Mouse (Mus musculus): Measurements from ENCODE around the gene Ccdc107. TPM values are rescaled to one million over a fixed set of nuclear protein-coding genes. Genes with fewer than 3 reads are reported as not detected.
A peak's percentile ranks its signal among the peaks of the same experiment; 100 is the strongest.

Gene Ccdc107
- polyA plus RNA-seq, 2 experiments from 2014 or later: 64.0 to 76.0 TPM

DNA sequence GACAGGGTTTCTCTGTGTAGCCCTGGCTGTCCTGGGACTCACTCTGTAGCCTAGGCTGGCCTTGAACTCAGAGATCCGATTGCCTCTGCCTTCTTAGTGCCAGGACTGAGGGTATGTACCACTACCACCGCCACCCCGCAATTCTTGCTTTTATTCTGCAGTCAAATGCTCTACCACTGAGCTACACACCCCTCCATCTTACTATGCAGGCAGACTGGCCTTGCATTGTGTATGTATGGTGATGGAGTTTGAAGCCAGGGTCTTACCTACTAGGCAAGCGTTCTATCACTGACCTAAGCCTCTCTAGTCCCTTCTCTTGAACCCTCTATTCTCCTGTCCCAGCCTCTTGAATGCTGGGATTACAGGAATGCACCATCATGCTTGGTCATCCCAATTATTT lies 20.6 kb downstream of the Ccdc107 start:
- no peak for ATAC-seq

DNA sequence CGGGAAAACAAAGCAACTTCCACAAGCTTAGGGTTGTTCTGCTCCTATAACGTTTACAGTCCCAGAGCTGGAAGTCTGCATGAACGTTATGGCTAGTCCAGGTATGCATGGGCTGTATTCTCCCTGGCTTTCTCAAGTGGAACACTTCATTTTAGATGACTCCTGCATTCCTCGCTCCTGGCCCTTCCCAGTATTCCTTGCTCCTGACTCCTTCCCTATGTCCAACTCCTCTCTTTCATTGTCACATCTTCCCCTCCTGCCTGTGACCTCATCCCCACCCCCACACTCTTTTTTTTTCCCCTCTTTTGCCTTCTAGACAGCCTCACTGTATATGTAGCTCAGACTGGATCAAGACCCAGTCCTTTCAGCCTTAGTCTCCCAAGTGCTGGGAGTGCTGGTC lies 21.1 kb downstream of the Ccdc107 start:
- ATAC-seq: no peak

DNA sequence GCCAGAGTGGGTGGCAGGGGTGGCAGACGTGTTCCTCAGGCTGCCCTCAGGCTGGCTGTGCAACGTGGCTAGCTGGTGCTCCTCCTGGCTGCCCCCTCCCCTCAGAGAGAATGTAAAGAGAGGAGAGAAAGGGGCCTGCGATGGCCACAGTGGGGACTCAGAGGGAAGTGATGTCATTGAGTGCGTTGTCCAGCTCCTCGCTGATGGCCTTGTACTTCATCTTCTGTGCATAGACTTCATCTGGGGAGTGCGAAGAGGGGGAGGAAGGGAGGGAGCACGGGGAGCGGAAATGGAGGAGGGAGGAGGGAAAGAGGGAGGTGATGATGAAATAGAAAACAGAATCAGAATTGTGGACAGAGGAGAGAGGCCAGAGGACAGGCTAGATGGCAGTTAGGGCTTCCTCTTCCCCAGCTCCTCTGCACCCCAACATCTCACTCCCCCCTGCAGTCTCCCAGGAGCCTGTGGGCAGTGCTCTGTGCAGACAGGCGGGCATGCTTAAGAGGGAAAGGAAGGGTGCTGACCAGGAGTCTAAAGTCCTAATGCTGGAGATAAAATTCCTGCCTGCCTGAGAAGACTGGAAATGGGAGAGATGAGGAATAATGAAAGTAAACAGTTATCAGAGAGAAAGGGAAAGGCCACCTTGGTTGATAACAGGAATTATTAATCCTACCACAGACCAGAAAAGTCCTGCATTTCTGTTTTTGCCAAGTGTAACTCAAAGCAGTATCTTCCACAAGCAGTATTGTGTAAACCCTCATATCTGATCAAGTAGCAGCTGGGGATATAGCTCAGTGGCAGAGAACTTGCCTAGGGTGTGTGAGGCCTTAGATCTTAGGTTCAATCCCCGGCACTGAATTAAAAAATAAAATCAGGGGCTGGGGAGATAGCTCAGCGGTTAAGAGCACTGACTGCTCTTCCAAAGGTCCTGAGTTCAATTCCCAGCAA lies 23.3 kb downstream of the Ccdc107 start:
- no peak for ATAC-seq

DNA sequence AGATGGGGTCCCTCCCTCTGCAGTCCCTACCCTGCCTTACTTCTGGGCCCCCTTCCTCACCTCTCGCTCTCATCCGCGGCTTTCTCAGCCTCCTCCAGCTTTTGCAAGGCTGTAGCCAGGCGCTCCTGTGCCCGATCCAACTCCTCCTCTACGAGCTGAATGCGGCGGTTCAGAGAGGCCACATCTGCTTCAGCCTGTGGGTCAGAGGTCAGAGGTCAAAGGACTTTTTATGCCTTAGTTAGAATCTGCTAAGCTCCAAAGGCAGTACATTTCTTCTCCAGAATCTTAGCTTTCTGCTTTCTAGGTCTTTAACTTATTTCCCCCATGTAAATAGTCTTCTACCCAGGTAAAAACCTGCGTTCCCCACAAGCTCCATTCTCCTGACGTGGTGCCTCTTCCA lies 26.9 kb downstream of the Ccdc107 start:
- no peak for ATAC-seq

DNA sequence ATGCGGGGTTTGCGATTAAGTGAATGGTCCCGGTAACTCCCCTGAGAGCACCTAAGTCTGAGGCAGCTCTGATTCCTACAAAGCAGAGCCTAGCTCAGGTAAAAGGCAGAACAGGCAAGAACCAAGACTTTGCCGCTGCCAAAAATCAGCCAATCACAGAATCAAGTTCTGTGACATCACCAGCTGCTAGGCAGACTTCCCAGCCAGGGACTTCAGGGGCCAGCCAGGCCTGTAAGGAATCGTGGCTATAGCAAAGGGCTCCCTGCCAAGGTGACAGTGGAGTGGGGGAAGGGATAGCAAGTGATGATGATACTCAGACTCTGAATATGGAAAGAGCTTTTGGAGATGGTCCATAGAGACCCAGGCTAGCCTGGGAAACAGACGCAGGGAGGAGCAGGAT lies 27.3 kb downstream of the Ccdc107 start:
- peak; percentile 91 for ATAC-seq

DNA sequence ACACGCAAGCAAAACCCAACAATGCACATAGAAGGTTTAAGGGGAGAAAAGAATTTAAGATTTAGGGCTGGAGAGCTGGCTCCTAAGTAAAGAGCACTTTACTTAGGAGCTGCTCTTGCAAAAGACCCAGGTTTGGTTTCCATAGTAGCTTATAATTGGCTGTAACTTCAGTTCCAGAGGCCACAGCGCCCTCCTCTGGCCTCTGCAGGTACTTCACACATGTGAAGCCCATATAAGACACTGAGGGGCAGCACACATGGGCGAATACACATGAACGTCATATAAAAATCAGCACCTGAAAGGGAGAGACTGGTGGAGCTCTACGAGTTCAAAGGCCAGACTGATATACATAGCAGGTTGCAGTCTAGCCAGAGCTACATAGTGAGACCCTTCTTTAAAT lies 35.2 kb downstream of the Ccdc107 start:
- ATAC-seq: no peak

DNA sequence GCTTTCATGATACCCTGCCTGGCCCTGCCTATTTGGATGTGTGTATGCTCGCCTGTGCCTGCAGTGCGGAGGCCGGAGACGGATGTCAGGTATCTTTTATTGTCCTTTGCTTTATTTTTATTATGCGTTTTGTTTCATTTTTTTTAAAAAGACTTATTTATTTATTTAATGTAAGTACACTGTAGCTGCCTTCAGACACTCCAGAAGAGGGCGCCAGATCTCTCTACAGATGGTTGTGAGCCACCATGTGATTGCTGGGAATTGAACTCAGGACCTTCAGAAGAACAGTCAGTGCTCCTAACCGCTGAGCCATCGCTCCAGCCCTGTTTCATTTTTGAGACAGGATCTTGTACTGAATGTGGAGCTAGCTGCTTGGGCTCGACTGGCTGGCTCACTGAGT lies 35.8 kb downstream of the Ccdc107 start:
- no peak for ATAC-seq

DNA sequence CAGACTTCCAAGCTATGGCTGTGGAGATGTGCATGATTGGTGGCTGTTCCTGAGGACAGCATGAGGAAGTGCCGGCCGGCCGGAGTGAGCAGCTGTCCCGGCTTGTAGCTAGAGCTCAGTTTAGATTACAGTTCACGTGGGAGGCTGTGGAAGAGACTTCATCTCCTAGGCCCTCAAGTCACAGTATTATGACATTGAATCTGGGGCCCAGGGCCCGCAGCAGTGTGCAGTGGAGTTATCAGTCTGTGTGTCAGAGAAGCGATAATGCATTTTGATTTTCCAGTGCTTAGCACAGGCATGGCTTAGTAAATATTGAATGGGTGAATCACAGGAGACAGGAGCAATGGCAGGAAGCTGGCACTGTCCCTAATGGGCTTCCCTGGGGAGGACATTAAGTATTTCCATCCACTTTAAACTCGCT lies 37.4 kb downstream of the Ccdc107 start:
- no peak for ATAC-seq

DNA sequence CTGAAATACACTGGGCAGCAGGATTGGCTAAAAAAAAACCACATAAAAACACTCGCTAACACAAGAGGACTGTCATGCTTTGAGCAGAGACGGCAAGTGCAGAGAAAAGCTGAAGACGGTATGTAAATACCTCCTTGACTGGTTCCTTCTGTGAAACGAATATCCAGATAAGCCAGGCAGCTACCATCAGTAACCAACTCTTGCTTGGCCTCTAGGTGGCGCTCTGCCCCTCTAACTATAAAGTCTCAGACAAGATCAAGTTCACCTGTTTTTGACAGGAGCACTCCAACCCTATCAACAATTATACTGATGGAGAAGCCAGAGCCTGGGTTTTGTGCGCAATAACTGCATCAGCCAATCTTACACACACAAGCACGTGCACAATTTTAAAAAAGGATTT lies 37.9 kb downstream of the Ccdc107 start:
- ATAC-seq: peak; percentile 76

DNA sequence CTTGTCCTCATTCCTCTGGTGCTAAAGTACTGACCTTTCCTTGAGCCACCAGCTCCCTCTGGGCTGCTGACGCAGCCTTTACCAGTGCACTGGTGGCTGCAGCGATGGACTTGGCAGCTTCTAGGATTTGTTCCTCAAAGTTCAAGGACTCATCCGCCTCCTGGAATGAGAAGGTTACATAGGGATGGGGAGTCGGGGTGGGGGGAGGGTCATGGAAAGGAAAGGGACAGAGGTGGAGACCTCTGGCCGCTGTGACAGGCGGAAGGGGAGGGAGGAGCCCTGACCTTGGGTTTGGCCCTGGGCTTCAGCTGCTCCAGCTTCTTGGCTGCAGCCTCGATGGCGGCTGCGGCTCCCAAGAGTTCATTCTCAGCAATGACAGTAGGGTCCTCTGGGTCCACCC lies 40.6 kb downstream of the Ccdc107 start:
- ATAC-seq: no peak

DNA sequence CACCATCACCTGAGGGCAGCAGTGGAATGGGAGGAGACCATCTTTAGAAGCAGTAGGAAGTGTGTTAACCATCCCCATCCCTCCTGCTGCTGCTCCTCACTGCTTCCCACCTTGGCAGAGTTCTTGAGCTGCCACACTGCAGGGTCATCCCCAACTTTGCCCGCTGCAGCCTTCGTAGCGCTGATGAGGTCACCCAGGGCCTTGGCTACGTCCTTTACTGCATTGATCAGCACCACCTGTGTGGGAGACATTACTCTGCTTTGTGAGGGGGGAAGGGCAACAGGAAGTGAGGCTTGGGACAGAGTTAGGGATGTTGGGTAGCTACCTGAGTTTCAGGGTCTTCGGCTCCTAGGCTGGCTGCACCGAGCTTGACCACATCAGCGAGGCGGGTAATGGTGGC lies 42.9 kb downstream of the Ccdc107 start:
- ATAC-seq: no peak

DNA sequence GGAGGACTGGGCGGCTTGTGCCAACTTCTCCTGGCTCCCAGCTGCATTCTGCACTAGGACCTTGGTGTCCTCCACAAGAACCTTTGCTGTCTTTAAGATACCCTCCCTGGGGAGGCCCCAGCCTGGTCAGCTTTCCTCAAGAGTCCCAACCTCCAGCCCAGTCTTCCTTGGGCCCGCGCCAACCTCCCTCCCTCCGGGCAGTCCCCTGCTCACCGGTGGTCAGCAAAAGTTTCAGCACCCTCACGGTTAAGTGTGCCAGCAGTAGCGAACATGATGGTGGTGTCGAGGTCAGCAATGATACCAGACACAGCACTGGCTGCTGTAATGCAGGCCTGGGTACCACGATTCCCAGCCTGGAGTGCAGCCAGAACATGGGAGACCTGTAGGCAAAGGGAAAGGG lies 43.3 kb downstream of the Ccdc107 start:
- ATAC-seq: no peak

DNA sequence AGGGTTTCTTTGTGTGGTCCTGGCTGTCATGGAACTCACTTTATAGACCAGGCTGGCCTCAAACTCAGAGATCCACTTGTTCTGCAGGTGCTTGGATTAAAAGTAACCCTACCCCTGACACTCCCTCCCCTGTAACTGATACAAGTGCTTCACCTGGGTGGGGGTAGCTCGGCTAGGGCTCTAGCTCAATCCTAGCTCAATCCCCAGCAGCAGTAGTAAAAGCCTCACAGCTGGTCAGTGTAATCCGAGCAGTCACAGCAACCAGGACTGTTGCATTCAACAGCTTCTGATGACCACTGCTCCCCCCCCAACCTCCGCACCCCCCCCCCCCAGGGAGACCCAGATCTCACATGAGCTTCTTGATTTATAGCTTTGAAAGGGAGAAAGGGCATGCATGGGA lies 49.3 kb downstream of the Ccdc107 start:
- no peak for ATAC-seq

Other genes with a start within 250 kb of the Ccdc107 start
- gene Atp8b5, start 225.7 kb upstream of the Ccdc107 start, polyA plus RNA-seq (2017; shearing (Covaris generic)): not detected
- gene Rusc2, start 110.9 kb upstream of the Ccdc107 start, polyA plus RNA-seq (2017; shearing (Covaris generic)): not detected
- not detected for gene Fam166b, start 63.8 kb upstream of the Ccdc107 start, polyA plus RNA-seq (2017; shearing (Covaris generic))
- 1 to 10 TPM in 1 of 2 experiments, under 1 TPM in 1; 0.37 to 1.7 TPM for gene Tesk1, start 51.0 kb upstream of the Ccdc107 start, polyA plus RNA-seq (2017; shearing (Covaris generic))
- 100 to 1,000 TPM; 132 to 166 TPM for gene Cd72, start 38.3 kb upstream of the Ccdc107 start, polyA plus RNA-seq (2017; shearing (Covaris generic))
- 100 to 1,000 TPM; 144 to 199 TPM for gene Sit1, start 9.2 kb upstream of the Ccdc107 start, polyA plus RNA-seq (2017; shearing (Covaris generic))
- 1 to 10 TPM; 4.9 to 8.3 TPM for gene Arhgef39, start 6.8 kb downstream of the Ccdc107 start, polyA plus RNA-seq (2017; shearing (Covaris generic))
- gene Car9, start 14.1 kb downstream of the Ccdc107 start, polyA plus RNA-seq (2017; shearing (Covaris generic)): 1 to 10 TPM in 1 of 2 experiments, under 1 TPM in 1; 0.32 to 1.5 TPM
- not detected for gene Tpm2, start 30.9 kb downstream of the Ccdc107 start, polyA plus RNA-seq (2017; shearing (Covaris generic))
- 100 to 1,000 TPM; 114 to 125 TPM for gene Creb3, start 69.4 kb downstream of the Ccdc107 start, polyA plus RNA-seq (2017; shearing (Covaris generic))
- gene Tln1, start 69.8 kb downstream of the Ccdc107 start, polyA plus RNA-seq (2017; shearing (Covaris generic)): 100 to 1,000 TPM in 1 of 2 experiments, 10 to 100 TPM in 1; 83.5 to 103 TPM
- gene Rgp1, start 85.8 kb downstream of the Ccdc107 start, polyA plus RNA-seq (2017; shearing (Covaris generic)): 10 to 100 TPM in 1 of 2 experiments, 1 to 10 TPM in 1; 6.7 to 13.0 TPM
- 10 to 100 TPM; 12.1 to 15.5 TPM for gene Gba2, start 86.0 kb downstream of the Ccdc107 start, polyA plus RNA-seq (2017; shearing (Covaris generic))
- not detected for gene Msmp, start 91.6 kb downstream of the Ccdc107 start, polyA plus RNA-seq (2017; shearing (Covaris generic))
- not detected for gene Npr2, start 139.0 kb downstream of the Ccdc107 start, polyA plus RNA-seq (2017; shearing (Covaris generic))
- not detected for gene Spag8, start 160.7 kb downstream of the Ccdc107 start, polyA plus RNA-seq (2017; shearing (Covaris generic))
- 10 to 100 TPM; 38.8 to 43.7 TPM for gene Hint2, start 163.6 kb downstream of the Ccdc107 start, polyA plus RNA-seq (2017; shearing (Covaris generic))
- 1 to 10 TPM in 1 of 2 experiments, under 1 TPM in 1; 0.77 to 1.8 TPM for gene Tmem8b, start 176.1 kb downstream of the Ccdc107 start, polyA plus RNA-seq (2017; shearing (Covaris generic))
- 1 to 10 TPM; 2.4 to 2.6 TPM for gene Fam221b, start 176.2 kb downstream of the Ccdc107 start, polyA plus RNA-seq (2017; shearing (Covaris generic))
- not detected for gene Olfr70, start 207.9 kb downstream of the Ccdc107 start, polyA plus RNA-seq (2017; shearing (Covaris generic))
- not detected for gene Olfr71, start 217.4 kb downstream of the Ccdc107 start, polyA plus RNA-seq (2017; shearing (Covaris generic))
- gene Hrct1, start 234.3 kb downstream of the Ccdc107 start, polyA plus RNA-seq (2017; shearing (Covaris generic)): not detected
- gene Spaar, start 237.1 kb downstream of the Ccdc107 start, polyA plus RNA-seq (2017; shearing (Covaris generic)): not detected